Mouse (Mus musculus): Measurements from ENCODE around the gene Map3k6.

The Map3k6 gene

DNA sequence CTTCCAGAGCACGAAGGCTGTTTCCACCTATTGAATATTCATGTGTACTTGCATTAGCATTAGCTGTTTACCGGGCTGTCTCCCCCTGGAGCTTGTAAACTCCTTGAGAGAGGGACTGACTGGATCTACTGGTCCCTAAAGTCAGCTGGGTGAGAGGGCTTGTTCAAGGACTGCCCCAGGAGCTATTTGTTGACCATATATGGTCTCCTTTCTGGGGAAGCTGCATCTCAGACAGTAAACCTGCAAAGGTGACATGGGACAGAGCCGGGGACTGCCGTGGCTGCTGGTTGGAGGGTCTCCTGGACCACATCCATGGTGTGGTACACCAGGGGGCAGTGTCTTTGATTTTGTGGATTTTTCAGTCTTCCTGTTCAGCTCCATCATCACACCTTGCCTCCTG lies 42.0 kb downstream of the Map3k6 start:
- DNase-seq (ENCODE audit: low read depth, low spot score) = no peak

DNA sequence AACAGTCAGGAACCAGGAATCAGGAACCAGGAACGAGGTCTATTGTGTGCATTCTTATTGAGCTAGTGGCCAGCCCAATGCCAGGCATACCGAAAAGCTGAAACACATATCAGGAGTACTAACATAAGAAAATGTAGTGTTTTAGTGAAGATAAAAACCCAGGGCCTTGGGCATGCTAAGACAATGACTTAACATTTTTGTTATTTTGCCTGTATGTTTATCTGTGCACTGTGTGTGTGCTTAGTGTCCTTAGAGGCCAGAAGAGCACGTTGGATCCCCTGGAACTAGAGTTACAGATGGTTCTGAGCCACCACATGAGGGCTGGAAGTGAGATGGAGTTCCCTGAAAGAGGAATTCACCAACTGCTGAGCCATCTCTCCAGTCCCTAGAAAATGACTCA lies 44.7 kb downstream of the Map3k6 start:
- DNase-seq (ENCODE audit: low read depth, low spot score) = no peak

- no peak for DNase-seq (ENCODE audit: low read depth, low spot score)
Measured at GRCm38 (mm10) chr4:133285950-133286349, 45.3 kb downstream of the Map3k6 start.

DNA sequence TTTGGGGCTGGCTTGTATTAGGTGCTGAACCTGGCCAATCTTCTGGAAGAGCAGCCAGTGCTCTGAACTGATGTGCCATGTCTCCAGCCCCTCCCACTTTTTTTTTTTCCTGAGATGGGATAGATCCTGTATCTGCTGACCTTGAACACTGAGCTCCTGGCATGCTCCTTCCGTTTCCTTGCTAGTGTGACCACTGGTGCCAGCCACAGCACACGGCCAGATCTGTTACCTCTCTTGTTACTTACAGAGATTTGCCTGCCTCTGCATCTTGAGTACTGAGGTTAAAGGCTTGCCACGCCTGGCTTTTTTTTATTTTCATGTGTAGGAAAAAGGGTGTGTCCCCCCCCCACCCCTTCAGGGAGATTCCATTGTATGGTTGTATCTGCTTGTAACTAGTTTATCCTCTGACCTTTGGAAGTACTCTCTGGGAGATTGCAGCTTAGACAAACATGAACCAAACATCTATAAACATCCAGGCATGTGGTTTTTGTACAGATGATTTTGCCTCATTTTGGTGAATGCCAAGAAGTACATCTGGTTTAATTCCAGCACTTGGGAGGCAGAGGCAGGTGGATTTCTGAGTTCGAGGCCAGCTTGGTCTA lies 46.0 kb downstream of the Map3k6 start:
- DNase-seq (ENCODE audit: low read depth, low spot score) = no peak

DNA sequence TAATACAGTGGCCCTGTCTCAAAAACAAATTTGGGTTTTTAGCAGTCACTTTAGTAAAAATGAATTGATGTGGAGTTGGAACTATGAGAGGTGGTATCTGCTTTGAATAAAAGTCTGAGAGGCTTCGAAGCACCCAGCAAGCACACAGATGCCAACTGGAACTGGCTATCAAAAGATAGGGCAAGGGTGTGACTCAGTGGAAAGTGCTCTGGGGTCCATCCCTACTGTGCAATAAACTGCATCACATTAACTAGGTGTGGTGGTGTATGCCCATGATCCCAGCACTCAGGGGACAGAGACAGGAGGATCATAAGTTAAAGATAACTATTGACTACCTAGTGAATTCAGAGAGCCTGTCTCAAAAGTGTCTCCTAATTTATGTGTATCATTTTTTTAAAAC lies 50.6 kb downstream of the Map3k6 start:
- no peak for DNase-seq (ENCODE audit: low read depth, low spot score)

GRCm38 (mm10) chr4:133292405-133292804 lies 51.8 kb downstream of the Map3k6 start:
- no peak for DNase-seq (ENCODE audit: low read depth, low spot score)

DNA sequence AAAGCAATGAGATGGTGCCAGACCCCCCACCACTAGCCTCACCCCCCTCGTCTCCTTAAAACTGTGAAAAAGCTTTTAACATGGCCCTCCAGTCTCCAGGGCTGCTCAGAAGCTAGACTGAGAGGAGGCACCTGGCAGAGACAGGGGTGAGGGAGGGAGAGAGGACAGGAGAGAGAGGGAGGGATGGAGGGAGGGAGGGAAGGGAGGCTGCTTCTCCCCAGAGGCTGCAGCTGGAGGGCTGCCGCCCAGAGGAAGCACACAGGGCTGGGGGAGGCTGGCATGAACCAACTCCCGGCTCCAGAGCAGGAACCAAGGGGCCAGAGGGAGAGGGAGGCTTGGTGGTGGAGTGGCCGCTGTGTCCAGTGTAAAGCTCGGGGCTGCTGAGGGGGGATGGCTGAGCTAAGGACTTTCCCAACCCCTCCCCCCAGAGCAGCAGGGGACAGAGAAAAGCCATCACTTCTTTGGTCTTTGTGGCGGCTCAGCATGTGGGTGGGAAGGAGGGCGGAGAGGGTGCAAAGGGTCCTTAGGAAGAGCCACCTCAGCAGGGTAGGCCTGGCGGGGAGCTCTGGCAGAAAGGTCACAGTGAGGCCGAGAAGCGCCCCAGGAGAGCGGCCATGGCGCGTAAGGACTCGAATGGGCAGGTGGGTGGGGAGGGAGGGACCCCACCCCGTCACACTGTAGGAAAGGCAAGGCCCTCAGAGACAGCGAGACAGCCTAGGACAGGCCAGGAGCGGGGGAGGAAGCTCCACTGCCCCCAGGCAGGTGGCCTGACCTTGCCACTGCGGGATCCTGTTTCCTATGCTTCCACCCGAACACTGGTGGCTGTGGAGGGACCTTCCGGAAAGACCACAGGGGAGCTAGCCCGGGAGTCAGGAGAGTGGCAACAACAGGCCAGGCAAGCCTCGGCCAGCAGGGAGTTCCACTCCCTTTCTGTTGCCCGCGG lies 52.6 kb downstream of the Map3k6 start:
- no peak for DNase-seq (ENCODE audit: low read depth, low spot score)

GRCm38 (mm10) chr4:133294084-133294483 lies 53.5 kb downstream of the Map3k6 start:
- no peak for DNase-seq (ENCODE audit: low read depth, low spot score)

DNA sequence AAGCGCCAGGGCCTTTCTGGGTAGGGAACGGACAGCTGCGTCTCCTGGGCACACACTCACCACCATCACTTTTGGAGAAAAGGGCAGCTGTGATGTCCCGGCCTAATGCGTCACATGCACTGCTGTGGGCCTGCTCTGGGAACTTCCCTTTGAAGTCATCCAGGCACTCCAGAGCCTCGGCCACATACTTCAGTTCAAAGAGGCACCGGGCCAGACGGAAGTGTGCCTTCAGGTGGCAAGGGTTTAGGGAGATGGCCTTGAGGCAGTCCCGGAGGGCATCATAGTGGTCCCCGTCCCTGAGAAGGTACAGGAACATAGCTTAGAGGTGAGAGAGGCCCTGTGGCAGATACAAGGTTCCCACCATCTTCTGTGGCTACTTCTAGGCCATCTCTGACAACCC lies 56.7 kb downstream of the Map3k6 start:
- no peak for DNase-seq (ENCODE audit: low read depth, low spot score)

- peak; percentile 63 for DNase-seq (ENCODE audit: low read depth, low spot score)
Measured at GRCm38 (mm10) chr4:133297801-133298238, 57.2 kb downstream of the Map3k6 start.

DNA sequence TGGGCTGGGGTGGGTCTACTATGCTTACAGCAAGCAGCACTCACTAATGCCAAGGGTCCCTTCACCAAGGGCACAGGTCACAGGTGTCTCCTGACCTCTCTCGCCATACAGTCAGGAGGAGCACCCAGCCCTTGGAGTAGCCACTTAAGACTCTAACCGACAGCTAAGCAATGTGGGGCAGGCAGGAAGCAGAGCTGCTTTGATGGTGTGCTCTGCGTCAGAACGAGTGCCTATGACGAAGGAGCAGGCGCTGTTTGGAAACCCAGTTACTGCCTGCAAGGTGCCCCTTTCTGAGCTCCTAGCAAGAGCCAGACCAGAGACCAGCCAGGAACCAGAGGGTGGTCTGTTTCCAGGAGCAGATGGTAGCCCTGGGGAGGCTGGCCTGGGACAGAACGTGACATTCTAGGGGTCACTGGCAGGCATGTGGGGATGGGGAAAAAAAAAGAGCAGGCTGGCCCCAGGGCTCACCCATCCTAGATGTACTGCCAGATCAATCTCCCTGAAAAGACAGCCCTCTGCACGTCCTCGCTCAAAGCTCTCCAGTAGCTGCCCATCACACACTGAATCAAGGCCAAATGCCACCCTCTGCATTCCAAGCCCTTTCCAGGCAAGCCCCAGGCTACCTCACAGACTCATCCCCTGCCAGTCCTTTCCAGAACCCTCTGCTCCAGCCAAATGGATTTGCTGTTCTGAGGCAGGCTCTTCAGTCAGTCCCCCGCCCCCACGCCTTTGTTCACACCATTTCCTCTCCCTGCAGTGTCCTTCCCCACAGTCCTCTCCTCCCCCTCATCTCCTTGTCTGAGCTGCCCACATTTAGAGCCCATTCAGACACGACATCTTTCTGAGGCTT lies 58.1 kb downstream of the Map3k6 start:
- DNase-seq (ENCODE audit: low read depth, low spot score) = no peak

DNA sequence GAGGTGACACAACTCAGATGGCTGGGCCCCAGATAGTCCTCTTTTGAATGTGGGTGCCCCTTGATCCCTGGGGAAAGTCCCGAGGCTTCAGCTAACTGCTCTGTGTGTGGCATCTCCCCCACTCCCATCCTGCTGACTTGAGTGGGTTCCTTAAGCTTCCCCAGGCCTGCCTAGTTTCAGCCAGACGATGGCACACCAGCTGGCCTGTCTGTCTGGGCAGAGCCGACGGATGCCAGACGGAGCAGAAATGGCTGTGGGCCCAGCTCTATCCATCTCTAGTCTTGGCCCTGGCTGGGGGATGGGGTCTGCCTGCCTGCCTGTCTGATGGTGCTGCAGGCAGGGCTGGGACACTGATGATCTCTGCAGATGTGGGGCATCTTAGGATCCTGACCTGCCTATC lies 59.1 kb downstream of the Map3k6 start:
- no peak for DNase-seq (ENCODE audit: low read depth, low spot score)

- DNase-seq (ENCODE audit: low read depth, low spot score) = no peak
Measured at GRCm38 (mm10) chr4:133300421-133300820, 59.8 kb downstream of the Map3k6 start.

DNA sequence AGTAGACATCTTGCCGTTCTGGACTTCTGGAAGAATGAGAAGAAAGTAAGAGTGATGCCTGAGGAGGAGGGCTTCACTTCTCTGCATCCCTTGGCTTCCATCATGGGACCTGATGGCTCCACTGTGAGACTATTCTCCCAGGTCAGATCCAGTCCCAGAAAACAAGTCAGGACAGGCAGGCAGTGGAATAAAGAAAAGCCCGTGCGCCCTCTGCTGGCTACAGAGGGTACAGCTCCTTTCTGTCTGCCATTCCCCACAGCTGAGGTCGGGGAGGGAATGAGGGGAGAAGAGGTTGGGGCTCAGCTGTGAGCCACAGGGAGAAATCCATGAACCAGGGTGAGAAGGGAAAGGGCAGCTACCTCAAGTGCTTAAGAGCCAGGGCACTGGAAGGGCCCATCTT lies 61.2 kb downstream of the Map3k6 start:
- no peak for DNase-seq (ENCODE audit: low read depth, low spot score)
